Mouse (Mus musculus) stomach, embryonic 14.5 days (tissue): ENCODE data around the gene Smarce1. TPM values are rescaled to one million over a fixed set of nuclear protein-coding genes. Genes with fewer than 3 reads are reported as not detected.

Experiments
- ATAC-seq: fragments of 200-750 bp; cut with Nextera tagmentation; 2 replicates; pipeline ENCODE4 v1.8.0; 2017; ENCODE audit warnings: low read depth, moderate TSS enrichment; ENCODE audit not compliant: insufficient number of reproducible peaks, insufficient read depth, low FRiP score
- H3K27ac ChIP-seq: fragments of 300-500 bp; sonication (generic); 2 replicates; pipeline ENCODE4 v1.5.1; 2014; ENCODE audit warnings: mild to moderate bottlenecking, low read length, moderate library complexity, mixed read lengths
- H3K27me3 ChIP-seq: fragments of 300-500 bp; sonication (generic); 2 replicates; pipeline ENCODE4 v1.6.1; 2014; ENCODE audit warnings: low read length, control low read depth, mixed read lengths; ENCODE audit not compliant: control insufficient read depth, insufficient read depth
- H3K36me3 ChIP-seq: fragments of 300-500 bp; sonication (generic); 2 replicates; pipeline ENCODE4 v1.6.1; 2014; ENCODE audit warnings: mild to moderate bottlenecking, control low read depth, low read length, moderate library complexity, mixed read lengths; ENCODE audit not compliant: control insufficient read depth, insufficient read depth
- H3K4me1 ChIP-seq: fragments of 300-500 bp; sonication (generic); 2 replicates; pipeline ENCODE4 v1.6.1; 2014; ENCODE audit warnings: low read length, control low read depth, mixed read lengths; ENCODE audit not compliant: control insufficient read depth, insufficient read depth
- H3K4me2 ChIP-seq: fragments of 300-500 bp; sonication (generic); replicated peaks from 2 replicates; pipeline ENCODE4 v1.6.1; 2014; ENCODE audit warnings: low read depth, low read length, control low read depth
- H3K4me3 ChIP-seq: fragments of 300-500 bp; sonication (generic); 2 replicates; pipeline ENCODE4 v1.5.1; 2014; ENCODE audit warnings: low read depth, low read length, control low read depth
- H3K9ac ChIP-seq: fragments of 300-500 bp; sonication (generic); replicated peaks from 2 replicates; pipeline ENCODE4 v1.6.1; 2014; ENCODE audit warnings: low read depth, mild to moderate bottlenecking, control low read depth, low read length, moderate library complexity, mixed read lengths
- H3K9me3 ChIP-seq: fragments of 300-500 bp; sonication (generic); 2 replicates; pipeline ENCODE4 v1.6.1; 2016; ENCODE audit warnings: low read depth, low read length, control low read depth; ENCODE audit not compliant: control insufficient read depth
- WGBS: fragments of 180-500 bp; shearing (Covaris S2); extraction: QIAGEN DNeasy Blood & Tissue Kit; methylation state at CpG from one replicate; pipeline ENCODE4 v1.1.7; 2014; 5-methylcytosine and 5-hydroxymethylcytosine counted together
- polyA plus RNA-seq: library from polyadenylated mRNA; unstranded; fragments of >200 nt; fragmentation: Nextera tagmentation; extraction: Ambion mirVana; gene quantifications from 2 replicates; pipeline ENCODE4 v1.2.1, GENCODE M21; 2014

Smarce1 gene
- polyA plus RNA-seq, 1 experiment from 2014 or later, result 156 TPM

GRCm38 (mm10) chr11:99217248-99217986 is 13.4 kb downstream of the Smarce1 start:
- H3K27me3 ChIP-seq, result no peaks in the 10 kb centered on the region
- H3K27ac ChIP-seq, result no peak overlapping the region
- no peak overlapping the region for H3K4me2 ChIP-seq
- no peaks in the 10 kb centered on the region for H3K9me3 ChIP-seq
- no peaks in the 10 kb centered on the region for H3K4me1 ChIP-seq
- no peak overlapping the region for H3K4me3 ChIP-seq
- WGBS, result 94% methylated on average over 7 of the region's 7 CpGs
- no peak for ATAC-seq
- H3K9ac ChIP-seq, result no peak overlapping the region
- H3K36me3 ChIP-seq, result peaks cover 79% of the 10 kb centered on the region

- 98% methylated on average over 3 of the region's 3 CpGs for WGBS
- no peak for ATAC-seq
These were observed 14.6 kb downstream of the Smarce1 start for GRCm38 (mm10) chr11:99216181-99216580.

GRCm38 (mm10) chr11:99212693-99213092 is 18.1 kb downstream of the Smarce1 start:
- H3K9me3 ChIP-seq, result no peaks in the 10 kb centered on the region
- ATAC-seq, result no peak
- no peak overlapping the region for H3K4me2 ChIP-seq
- H3K4me3 ChIP-seq, result no peak overlapping the region
- peaks cover 76% of the 10 kb centered on the region for H3K36me3 ChIP-seq
- H3K4me1 ChIP-seq, result no peaks in the 10 kb centered on the region
- H3K27ac ChIP-seq, result no peak overlapping the region
- 77% methylated on average over 7 of the region's 7 CpGs for WGBS
- H3K9ac ChIP-seq, result no peak overlapping the region
- no peaks in the 10 kb centered on the region for H3K27me3 ChIP-seq

More at GRCm38 (mm10) chr11:99216181-99216580, 14.6 kb downstream of the Smarce1 start:
- H3K4me3 ChIP-seq, result no peak overlapping the region
- no peaks in the 10 kb centered on the region for H3K4me1 ChIP-seq
- no peaks in the 10 kb centered on the region for H3K9me3 ChIP-seq
- no peak overlapping the region for H3K4me2 ChIP-seq
- H3K9ac ChIP-seq, result no peak overlapping the region
- H3K36me3 ChIP-seq, result peaks cover 80% of the 10 kb centered on the region
- no peak overlapping the region for H3K27ac ChIP-seq
- no peaks in the 10 kb centered on the region for H3K27me3 ChIP-seq

- no peak overlapping the region for H3K27ac ChIP-seq
- H3K36me3 ChIP-seq, result peaks cover 69% of the 10 kb centered on the region
- no peak for ATAC-seq
- no peaks in the 10 kb centered on the region for H3K9me3 ChIP-seq
- H3K27me3 ChIP-seq, result no peaks in the 10 kb centered on the region
- H3K4me2 ChIP-seq, result no peak overlapping the region
- H3K4me1 ChIP-seq, result no peaks in the 10 kb centered on the region
- WGBS, result 59% methylated on average over 2 of the region's 2 CpGs
- no peak overlapping the region for H3K9ac ChIP-seq
- no peak overlapping the region for H3K4me3 ChIP-seq
These were observed 18.9 kb downstream of the Smarce1 start for GRCm38 (mm10) chr11:99211964-99212363.

- Histone ChIP-seq H3K27ac (no peak overlapping the region), H3K36me3 (peaks cover 32% of the 10 kb centered on the region), H3K9ac (no peak overlapping the region), H3K4me3 (no peak overlapping the region), H3K27me3 (no peaks in the 10 kb centered on the region), H3K4me2 (no peak overlapping the region), H3K4me1 (no peaks in the 10 kb centered on the region), H3K9me3 (no peaks in the 10 kb centered on the region)
- WGBS, result 76% methylated on average over 8 of the region's 8 CpGs
- ATAC-seq, result no peak
These were observed 22.6 kb downstream of the Smarce1 start for GRCm38 (mm10) chr11:99208105-99208669.

GRCm38 (mm10) chr11:99207449-99207848 is 23.4 kb downstream of the Smarce1 start:
- H3K4me3 ChIP-seq, result no peak overlapping the region
- H3K9ac ChIP-seq, result no peak overlapping the region
- peaks cover 25% of the 10 kb centered on the region for H3K36me3 ChIP-seq
- H3K27me3 ChIP-seq, result no peaks in the 10 kb centered on the region
- no peak for ATAC-seq
- 10% methylated on average over 2 of the region's 2 CpGs for WGBS
- no peak overlapping the region for H3K27ac ChIP-seq
- no peak overlapping the region for H3K4me2 ChIP-seq
- no peaks in the 10 kb centered on the region for H3K9me3 ChIP-seq
- H3K4me1 ChIP-seq, result no peaks in the 10 kb centered on the region

- no peak overlapping the region for H3K9ac ChIP-seq
- H3K9me3 ChIP-seq, result no peaks in the 10 kb centered on the region
- H3K36me3 ChIP-seq, result peaks cover 20% of the 10 kb centered on the region
- WGBS, result 26% methylated on average over 2 of the region's 2 CpGs
- H3K4me3 ChIP-seq, result no peak overlapping the region
- H3K27ac ChIP-seq, result no peak overlapping the region
- no peak overlapping the region for H3K4me2 ChIP-seq
- H3K27me3 ChIP-seq, result no peaks in the 10 kb centered on the region
- no peaks in the 10 kb centered on the region for H3K4me1 ChIP-seq
- no peak for ATAC-seq
These were observed 23.9 kb downstream of the Smarce1 start for GRCm38 (mm10) chr11:99206954-99207353.

GRCm38 (mm10) chr11:99189154-99189582 is 41.6 kb downstream of the Smarce1 start:
- no peak overlapping the region for H3K9ac ChIP-seq

More at GRCm38 (mm10) chr11:99189154-99189582, 41.6 kb downstream of the Smarce1 start:
- Histone ChIP-seq H3K4me3 (no peak overlapping the region), H3K27ac (no peak overlapping the region), H3K4me2 (no peak overlapping the region), H3K36me3 (no peaks in the 10 kb centered on the region), H3K4me1 (no peaks in the 10 kb centered on the region), H3K9me3 (no peaks in the 10 kb centered on the region), H3K27me3 (no peaks in the 10 kb centered on the region)
- no peak for ATAC-seq
- 22% methylated on average over 14 of the region's 14 CpGs for WGBS
